Mouse (Mus musculus) embryo, embryonic 10.5 days (tissue): ENCODE data around the gene Fuz.

Source experiments
- DNase-seq: peaks from one replicate; pipeline ENCODE4 v3.0.0-alpha.2; 2015; ENCODE audit warnings: low spot score

The Fuz gene

GRCm38 (mm10) chr7:44895593-44896434 is at the start of gene Fuz:
Fuz (plus strand) TSS chr7:44896079.
- peak; percentile 97 for DNase-seq

DNA sequence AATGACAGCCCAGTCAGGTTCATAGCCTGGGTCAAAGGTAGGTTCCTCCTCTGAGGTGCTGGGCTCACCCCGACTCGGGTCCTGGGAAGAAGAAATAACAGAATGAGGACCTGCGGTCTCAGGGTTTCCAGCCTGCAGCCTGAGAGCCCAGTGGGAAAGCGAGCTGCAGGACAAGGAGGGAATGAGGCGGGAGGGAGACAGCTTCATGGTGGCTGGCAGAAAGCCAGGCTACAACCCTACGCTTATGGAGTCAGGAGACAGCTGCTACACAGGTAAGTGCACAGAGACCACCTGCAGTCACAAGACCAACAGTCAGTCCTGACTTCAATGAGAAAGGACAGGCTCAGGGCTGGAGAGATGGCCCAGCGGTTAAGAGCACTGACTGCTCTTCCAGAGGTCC is 49.1 kb upstream of the Fuz start:
- DNase-seq = no peak

DNA sequence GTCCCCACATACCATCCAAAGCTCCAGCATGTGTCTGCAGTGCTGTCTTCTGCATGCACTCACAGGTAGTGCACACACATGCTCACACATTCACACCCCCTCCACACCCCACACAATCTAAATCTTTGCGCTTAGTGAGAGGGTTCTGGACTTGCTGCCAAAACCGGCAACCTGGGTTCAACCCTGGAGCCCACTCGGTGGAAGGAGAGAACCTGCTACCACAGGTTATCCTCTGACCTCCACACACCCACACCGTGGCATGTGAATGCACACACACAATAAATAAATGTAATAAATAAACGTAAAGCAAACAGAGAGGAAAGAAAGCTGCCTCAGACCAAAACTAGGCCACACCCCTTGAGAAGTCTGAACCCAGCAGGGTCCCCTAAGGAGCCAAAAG is 48.1 kb upstream of the Fuz start:
- no peak for DNase-seq

GRCm38 (mm10) chr7:44848561-44849415 is 47.1 kb upstream of the Fuz start, which contains the start of the genes Akt1s1 and Tbc1d17:
Akt1s1 (plus strand) TSS chr7:44848991.
Tbc1d17 (minus strand) TSS chr7:44849079.
- DNase-seq = peak; percentile 98

GRCm38 (mm10) chr7:44849416-44850111 is 46.3 kb upstream of the Fuz start:
- peak; percentile 94 for DNase-seq

- DNase-seq = peak; percentile 91
Observed at GRCm38 (mm10) chr7:44850146-44850545, 45.7 kb upstream of the Fuz start.

GRCm38 (mm10) chr7:44850789-44851624 is 44.9 kb upstream of the Fuz start:
- DNase-seq = no peak

GRCm38 (mm10) chr7:44851625-44852234 is 44.1 kb upstream of the Fuz start:
- DNase-seq = no peak

DNA sequence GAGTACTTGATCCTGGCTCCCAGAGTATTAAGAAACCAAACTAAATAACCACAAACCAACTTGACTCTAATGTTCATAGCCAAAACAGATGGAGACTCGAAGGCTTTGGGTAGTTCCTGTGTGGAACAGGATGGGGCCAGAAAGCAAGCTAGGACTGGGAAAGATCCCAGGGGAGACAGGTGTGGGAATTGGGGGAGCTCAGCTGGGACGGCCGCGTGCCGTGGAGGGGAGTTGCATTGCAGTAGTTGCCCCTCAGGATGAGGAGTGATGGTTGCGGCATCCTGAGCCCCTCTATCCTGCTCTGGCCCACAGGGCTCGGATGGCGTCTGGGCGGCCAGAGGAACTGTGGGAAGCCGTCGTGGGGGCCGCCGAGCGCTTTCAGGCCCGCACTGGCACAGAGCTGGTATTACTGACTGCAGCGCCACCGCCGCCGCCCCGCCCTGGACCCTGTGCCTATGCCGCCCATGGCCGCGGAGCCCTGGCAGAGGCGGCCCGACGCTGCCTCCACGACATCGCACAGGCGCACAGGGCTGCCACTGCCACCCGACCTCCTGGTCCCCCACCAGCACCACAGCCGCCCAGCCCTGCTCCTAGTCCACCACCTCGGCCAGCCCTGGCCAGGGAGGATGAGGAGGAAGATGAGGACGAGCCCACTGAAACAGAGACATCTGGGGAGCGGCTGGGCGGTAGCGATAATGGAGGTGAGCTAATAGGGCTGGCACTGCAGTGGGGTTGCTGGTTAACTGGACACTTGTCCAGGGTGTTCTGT is 43.4 kb upstream of the Fuz start:
- no peak for DNase-seq

- DNase-seq = no peak
Observed at GRCm38 (mm10) chr7:44853065-44853464, 42.8 kb upstream of the Fuz start.

GRCm38 (mm10) chr7:44853596-44854355 is 42.1 kb upstream of the Fuz start:
- no peak for DNase-seq

- peak; percentile 87 for DNase-seq
Observed at GRCm38 (mm10) chr7:44854356-44855031, 41.4 kb upstream of the Fuz start.

- no peak for DNase-seq
Observed at GRCm38 (mm10) chr7:44855036-44855435, 40.8 kb upstream of the Fuz start.

DNA sequence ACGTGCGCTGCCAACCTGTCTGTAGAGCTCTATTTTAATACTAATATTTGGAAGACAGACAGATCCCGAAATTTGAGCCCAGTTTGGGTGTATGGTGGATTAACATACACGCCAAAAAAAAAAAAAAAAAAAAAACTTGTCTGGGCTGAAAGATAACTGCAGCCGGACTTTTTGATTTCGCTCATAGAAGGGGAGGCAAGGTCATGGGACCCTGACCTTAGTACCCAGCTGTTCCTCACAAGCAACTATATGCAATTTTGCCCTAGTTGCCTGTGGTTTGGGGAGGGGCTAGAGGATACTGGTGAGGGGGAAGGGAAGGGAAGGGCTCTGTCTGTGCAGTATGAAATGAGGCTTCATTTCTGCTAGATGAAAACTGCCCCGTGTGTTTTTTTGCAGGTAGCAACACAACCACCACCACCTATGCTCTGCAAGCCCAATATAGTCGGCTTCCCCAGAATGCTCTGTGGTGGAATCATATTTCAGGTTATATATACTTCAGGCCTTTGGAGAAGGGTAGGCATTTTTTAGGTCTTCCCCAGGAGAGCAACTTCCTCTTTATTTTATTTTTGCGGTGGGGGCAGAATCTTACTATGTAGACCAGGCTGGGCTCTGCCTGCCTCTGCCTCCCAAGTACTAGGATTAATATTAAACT is 39.5 kb upstream of the Fuz start:
- no peak for DNase-seq

GRCm38 (mm10) chr7:44857042-44857552 is 38.8 kb upstream of the Fuz start, which contains the start of gene Pnkp:
Pnkp (plus strand) TSS chr7:44857139.
- DNase-seq = peak; percentile 92

- DNase-seq = peak; percentile 58
Observed at GRCm38 (mm10) chr7:44857905-44858304, 38.0 kb upstream of the Fuz start.

DNA sequence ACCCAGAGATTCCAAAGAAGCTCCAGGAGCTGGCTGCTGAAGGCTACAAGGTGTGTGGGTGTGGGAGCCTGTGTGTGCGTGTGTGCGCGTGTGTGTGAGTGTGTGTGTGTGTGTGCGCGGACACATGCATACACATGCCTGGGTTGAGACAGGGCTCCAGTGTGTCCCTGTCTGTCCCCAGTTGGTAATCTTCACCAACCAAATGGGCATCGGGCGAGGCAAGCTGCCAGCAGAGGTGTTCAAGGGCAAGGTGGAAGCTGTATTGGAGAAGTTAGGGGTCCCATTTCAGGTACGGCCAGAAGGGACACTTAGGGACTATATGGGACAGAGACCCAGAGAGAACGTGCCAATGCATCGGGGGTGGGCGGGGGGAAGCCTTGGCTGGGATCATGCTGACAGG is 36.0 kb upstream of the Fuz start:
- DNase-seq = no peak
